Mouse (Mus musculus) CD4-positive, CD25-positive, alpha-beta regulatory T cell, adult 4 months (primary cell): ENCODE measurements around the gene Arl4a. TPM values are rescaled to one million over a fixed set of nuclear protein-coding genes. Genes with fewer than 3 reads are reported as not detected.

Experiments
- ATAC-seq: one replicate; pipeline ENCODE4 v1.8.0; 2017
- polyA plus RNA-seq, 2 experiments: library from polyadenylated mRNA; unstranded; fragments of 100-300 nt; shearing (Covaris generic); gene quantifications; one replicate each; pipeline ENCODE4 v1.2.1; 2017

The Arl4a gene
- polyA plus RNA-seq, 2 experiments from 2014 or later: 89.4 to 99.4 TPM

DNA sequence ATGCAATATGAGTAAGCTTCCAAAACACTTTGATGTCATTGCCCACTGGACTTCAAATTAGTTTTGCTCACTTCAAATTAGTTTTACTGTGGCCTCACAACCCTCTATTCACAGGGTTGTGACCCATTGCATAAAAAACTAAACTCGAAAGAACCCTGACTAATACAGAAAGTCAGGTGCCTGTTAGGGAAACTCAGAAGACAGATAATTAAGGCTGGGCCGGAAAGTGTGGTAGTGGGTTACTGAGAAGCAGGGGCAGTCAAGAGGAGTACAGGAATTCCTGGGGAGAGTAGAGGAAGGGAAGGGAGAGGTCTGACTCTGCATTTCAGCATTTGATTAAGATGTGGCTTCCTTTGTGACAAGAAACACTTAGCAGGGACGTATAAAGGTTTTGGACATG is 29.4 kb downstream of the Arl4a start:
- peak; percentile 71 for ATAC-seq

DNA sequence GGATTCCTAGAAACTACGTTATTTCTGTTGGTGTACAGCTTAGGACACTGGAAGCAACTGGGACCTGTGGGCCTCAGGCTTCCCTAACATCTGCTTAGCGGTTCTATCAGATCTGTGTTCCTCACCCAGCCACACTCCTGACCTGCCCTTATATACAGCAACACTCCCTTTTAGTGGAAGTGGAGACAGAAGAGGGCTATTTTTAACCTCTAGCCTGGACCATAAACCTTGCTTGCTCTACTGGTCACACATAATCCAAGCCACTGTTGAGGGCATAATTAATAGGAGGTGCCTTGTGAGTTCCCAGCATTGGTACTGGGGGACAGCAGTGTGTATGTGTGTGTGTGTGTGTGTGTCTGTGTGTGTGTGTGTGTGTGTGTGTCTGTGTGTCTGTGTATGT is 33.1 kb downstream of the Arl4a start:
- no peak for ATAC-seq

DNA sequence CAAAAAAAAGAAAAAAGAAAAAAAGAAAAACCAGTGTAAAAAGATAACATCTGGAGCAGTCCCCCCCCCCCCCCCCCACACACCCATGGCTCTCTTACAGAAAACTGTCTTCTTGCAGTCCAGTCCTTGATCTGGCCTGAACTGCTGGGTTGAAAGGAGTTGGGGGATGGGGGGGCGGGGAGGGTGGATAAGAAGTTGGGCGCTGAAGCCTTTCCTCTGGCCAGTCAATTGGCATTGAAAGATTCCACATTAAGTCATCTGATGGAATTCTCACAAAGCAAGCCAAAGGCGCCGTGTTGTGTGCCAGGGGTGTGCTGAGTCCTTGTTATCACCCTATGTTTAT is 39.0 kb downstream of the Arl4a start:
- ATAC-seq: no peak

DNA sequence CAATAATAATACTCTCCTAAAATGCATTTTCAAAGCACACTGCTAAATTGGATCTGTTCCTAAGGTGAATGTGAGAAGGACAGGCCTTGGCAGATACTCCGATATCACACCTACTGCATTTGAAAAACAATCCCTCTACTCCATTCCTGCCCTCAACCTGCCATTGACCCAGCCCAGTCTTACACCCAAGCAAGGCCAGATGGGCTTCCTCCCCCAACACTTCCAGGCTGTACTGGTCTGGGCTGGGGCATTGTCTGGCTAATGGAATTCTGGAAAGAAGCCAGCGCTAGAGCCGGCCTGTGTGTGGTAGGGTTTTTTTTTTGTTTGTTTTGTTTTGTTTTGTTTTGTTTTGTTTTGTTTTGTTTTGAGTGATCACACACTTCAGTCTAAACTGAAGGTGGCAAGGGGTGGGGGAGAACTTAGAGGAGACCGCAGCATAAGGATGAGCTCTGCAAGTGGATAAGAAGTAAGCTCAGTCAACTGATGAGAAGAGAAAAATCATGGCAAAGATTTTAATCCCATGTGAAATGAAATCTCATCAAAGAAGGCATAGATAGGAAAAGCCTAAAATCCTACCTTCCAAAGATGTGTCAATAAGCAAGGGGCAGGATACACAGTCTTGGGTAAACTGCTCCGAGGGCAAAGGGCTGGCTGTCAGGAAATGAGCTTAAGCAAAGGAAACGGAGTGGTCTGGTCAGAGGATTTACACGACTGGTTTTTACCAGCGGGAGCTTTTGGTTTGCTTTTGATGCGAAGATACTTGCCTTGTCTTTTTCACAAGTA is 39.6 kb downstream of the Arl4a start:
- no peak for ATAC-seq

DNA sequence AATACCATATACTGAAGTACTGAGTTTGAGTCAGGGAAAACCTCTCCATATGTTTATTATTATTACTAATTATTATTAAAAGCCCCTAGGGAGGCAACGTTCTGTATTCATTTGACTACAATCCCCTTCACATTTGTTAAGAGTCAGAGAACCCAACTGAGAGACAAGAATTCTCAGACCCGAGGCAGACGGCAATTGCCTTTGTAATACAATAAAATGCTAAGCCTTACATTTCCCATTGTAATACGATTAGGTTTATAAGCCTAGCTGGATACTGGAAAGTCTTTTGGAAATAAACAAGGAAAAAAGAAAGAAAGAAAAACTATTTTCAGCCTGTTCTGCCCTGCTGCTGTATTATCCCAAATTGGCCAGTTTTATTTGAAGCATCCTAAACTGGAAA is 40.2 kb downstream of the Arl4a start:
- no peak for ATAC-seq

DNA sequence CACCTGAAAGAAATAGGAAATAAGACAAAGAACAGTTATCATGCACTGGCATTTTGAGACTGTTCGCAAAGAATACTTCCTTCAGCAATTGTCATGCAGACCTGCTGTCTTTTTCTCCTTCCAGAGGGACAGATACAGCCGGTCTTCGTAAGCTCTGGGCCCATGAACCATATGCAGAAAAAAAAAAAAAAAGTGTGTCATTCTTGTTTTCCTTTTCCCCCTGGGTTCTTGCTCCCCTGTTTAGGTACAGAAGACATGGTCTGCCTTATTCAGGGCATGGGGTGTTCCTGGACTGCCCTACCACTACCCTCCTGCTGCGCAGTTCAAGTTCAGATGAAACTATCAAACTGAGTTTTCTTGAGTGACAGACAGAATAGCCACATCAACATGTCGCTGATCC is 41.8 kb downstream of the Arl4a start:
- ATAC-seq: no peak

DNA sequence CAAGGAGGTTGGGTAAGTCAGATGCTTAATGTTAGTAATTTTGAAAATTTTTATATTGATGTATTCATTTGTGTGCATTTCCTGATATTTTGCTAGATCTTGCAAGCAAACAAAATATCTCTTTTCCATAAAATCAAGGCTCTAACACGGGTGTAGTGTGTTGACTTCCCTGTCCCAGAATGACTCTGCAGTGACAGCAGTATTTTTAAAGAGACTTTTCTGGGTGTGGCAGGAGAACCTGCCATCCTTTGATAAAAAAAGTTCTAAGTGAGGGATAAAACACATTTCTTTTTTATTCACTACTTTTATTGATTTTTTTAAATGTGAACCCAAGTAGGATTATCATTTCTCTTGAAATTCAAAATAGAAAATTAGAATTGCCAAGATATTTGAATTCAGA is 42.2 kb downstream of the Arl4a start:
- no peak for ATAC-seq

DNA sequence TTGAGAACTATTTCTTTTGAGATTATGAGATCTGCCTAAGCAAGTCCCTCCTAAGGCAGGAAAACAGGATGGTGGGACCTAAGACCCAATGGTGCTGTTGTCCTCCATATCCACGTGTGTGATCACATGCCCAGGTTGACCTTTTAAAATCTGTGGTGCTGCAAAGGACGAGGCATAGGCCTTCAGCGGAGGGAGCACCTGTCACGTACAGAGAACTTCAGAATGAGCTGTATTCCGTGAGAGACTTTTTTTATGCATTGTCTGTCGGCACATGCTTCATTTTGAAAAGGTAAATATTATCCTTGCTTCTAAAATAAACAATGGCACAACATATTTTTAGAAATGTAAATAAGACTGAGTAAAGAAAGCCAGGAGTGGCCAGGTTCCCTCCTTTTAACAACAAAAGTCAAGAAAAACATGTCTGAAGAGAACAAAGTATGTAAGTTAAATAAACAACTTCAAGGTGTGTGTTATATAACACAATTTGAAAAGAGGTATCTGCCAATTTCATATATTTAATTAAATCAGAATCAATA is 45.0 kb downstream of the Arl4a start:
- ATAC-seq: no peak

DNA sequence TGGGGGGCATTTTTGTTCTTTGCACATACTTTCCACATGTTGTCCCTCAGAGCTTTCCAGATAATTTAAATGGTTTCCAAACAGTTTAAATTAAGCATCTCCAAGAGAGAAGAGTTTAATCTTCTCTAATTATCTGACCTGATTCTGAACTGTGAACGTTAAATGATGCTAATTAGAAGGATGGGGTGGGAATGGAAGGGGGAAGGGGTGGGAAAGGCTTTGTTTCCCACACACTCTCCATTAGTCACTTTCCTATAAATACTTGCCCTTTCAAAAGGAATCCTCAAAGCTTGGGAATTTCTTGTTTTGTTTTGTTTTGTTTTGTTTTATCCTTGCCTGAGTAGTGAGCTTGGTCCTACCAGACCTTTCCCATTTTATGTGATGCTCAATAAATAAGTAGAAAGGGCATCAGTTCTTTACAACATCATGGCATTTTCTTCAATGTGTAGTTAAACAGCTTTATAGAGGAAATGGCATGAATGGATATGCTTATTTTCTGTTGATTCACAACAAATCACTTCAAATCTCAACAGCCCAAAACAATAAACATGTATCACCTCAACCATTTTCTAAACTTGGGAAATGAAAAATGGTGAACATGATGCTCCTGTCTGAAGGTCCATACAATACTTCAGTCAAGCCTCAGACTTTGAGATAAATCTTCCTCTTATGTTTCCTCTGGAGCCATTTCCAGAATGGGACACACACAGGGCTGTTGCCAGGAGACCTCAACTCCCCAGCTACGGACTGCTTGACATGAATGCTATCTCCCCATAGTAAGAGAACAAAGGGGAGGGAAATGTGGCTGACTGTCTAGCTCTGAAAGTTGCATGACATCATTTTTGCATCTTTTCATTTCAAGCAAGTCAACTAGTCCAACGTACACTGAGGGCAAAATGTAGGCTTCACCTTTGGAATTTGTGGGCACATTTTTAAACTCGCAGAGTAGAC is 46.7 kb downstream of the Arl4a start:
- no peak for ATAC-seq

DNA sequence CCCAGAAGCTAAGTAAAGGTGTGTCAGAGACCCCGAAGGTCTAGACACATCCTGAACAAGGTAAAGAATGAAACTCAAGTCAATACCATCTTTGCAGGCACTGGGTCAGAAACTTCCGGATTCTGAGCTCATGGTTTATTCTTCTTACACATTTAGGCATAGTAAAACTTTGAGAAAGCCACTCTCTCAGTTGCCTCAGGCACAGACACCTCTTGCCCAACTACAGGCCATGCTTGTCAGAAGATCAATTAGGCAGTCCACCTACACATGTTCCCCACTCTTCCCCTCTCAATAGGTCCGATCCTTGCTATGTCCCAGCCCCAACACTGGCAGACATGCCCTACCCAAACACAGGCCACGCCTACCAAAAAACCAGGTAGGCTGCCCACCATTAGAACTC is 48.7 kb downstream of the Arl4a start:
- no peak for ATAC-seq

DNA sequence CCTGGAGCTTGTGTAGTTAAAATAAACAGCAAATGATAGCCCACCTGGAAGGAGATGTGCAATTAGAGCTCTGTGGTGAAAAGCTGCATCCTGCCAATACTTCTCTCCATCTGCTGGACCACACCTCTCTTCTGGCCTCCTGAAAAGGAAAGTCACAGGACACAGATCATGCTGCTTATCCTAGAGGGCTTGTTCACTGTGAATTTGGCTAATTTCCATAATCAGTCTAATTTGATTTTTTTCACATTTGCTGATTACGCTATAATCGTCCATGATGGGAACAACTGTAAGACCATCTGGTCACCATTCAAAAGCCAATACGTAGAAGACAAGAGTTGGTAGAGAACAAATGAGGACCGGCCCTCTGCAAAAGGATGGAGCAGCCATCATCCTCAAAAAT is 50.6 kb downstream of the Arl4a start:
- no peak for ATAC-seq

DNA sequence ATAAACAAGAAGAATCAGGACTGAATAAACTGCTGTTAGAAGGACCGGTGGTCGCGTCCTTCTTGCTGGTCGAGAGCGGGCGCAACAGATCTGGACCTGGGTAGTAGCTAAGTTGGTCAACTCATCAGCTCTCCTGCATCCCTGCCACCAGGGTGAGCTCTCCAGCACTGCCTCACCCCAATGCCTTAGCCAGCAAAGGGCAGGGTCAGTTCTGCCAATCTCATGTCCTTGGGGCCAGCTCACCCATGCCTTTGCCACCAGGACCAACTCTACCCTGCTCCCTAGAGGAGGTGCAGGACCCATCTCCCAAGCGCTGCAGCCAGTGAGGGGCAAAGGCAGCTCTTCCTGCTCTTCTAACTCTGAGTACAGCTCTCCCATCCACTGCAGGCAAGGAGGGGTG is 52.2 kb downstream of the Arl4a start:
- no peak for ATAC-seq

DNA sequence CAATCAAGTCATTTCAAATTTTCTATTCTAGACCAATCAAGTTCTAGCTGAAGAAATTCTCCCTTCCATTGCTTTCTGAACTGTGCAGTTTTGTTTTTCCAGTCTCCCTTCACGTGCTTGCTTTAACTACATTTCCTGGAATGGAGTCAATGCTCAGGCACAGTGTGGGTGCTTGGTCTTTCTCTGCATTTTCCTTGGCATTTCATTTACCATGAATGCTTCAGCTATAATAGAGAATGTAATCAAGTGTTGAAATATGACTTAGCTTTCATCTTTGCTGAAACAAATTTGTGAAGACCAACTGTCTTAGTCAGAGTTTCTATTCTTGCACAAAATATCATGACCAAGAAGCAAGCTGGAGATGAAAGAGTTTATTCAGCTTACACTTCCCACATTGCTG is 58.0 kb downstream of the Arl4a start:
- ATAC-seq: no peak

DNA sequence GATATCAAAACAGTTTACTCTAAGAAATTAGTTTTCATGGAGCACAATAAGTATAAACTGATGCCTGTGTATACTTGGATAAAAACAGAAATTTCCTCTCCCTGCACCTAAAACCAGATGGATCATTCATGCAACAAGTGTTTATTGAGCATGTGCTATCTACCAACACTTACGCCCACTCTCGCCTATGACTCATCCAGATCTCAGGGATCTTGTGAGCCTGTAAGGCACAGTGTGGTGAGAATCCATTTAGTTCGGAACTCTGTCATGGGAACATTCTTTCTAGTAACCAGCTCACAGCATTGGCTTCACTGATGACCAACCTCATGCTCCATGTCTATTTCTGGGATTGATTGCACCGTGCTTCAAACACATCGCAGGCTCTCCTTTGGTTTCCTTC is 58.8 kb downstream of the Arl4a start:
- ATAC-seq: no peak

DNA sequence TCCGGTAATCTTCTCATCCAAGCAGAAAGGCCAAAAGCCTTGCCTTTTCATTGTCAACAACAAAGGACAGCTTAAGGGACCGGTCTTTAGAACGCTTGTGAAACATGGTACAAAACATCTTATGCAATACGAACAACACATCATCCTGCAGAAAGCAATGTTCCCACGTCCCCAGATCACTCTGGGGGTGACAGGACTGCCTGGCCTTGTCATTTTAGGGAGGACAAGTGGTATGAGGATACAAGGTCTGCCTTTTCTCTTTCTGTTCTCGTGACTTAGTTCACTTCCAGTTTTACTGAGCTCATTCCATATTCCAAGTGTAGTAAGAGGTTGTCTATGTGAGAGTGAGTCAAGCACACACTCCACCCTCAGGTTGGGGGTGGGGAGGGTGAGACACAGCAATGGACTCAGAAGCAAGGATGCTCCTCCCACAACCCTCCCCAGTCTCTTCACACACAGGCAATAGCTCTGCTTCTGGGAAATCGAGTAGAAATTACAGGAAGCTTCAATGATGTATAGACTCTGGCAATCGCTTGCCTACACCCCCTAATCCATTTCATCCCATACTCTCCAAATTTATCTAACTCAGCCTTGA is 59.7 kb downstream of the Arl4a start:
- no peak for ATAC-seq

DNA sequence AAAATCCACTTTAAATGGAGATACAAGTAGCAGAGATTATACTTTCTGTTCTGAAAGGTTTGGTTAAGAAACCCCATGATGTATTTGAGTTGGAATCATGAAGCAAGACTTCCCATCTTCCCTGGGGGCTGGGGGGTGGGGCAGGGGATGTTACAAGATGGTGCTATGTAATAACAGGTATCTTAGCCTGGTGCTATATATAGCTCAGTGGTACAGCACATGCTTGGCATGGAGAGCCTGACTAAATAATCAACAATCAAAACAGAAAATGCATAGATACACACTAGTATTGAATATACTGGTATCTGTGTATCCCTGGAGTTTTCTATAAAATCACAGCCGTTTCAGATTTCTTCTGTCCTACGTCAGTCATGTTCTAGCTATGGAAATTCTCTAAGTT is 61.4 kb downstream of the Arl4a start:
- ATAC-seq: no peak

DNA sequence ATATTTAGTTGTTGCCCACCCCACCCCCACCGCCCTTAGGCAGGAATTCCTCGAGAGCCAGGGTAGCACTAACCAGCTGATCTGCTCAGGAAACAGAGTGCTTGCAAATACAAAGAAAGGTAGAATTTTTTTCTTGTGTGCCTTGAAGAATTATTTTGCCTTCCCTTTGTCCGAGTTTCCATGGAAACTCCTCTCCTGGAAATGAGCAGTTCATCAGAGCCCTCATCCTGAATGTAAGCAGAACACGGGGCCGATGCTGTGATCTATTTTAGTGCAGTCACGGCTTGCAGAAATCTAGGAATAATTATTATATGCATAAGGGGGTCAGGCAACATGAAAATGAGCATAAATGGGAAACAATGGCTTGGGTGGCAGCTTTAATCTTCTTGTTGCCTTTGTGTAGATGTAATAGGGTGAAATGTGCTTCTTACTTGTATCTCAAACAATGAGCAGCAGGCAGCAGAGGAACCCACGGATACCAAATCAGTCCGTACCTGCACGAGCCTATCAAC is 61.9 kb downstream of the Arl4a start:
- no peak for ATAC-seq

DNA sequence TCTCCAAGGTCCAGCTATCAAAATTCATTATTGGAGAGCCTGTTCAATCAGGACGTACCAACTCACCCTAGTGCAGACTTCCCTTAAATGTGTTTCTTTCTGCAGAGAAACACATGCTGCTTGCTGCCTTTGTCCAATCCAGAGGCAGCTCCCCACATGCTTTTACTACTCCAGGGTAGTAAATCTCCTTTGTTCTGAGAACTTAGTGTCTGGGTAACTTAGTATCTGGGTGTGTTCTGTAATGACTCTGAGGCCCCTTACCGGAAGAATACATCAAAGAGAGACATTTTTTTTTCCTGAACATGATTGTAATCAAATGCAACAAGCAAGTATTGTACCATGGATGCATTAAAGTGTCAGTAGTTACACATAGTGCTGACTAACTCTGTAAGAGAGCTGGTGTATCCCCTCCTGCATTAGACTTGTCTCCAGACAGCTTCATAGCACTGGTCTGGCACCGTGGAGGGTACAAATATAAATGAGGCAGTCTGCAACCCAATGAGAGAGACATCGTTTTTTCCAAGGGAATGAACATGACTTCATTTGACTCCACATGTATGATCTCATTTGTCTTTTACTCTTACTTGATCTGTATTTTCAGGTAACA is 62.7 kb downstream of the Arl4a start:
- peak; percentile 45 for ATAC-seq

DNA sequence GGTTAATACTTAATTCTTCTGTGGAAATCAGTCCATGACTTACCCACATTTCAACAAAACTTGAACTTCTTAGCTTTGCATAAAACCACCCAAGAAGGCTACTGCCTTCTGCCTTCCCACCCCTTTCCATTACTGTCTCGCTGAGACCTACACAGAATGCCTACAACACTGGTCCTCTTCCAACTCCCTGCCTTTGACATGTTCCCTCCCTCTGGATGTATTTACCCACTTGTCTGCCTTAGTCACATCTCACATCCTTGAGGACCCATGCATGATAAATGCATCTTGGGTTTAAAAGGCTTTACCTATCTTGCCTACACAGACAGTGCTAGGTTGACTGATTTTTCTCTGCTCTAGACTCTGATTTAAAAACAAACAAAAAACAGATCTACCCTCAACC is 63.6 kb downstream of the Arl4a start:
- ATAC-seq: no peak

DNA sequence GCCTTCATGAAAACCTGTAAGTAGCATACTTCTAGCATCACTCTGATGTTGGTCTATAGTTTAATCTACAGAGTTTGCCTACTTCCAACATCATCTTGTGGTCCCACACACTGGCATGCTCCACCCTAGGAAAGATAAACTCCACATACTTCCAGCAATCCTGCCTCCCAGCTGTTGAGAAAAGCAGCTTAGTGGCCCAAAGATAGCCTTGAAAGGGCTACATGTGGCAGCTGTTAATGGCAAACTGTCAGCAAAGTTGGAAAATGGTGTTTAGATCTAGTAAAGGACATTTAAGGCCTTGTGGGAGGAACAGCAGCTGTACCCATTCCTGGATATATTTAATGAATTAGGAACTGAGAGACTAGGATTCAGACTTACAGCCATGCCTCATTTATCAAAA is 68.3 kb downstream of the Arl4a start:
- ATAC-seq: no peak

DNA sequence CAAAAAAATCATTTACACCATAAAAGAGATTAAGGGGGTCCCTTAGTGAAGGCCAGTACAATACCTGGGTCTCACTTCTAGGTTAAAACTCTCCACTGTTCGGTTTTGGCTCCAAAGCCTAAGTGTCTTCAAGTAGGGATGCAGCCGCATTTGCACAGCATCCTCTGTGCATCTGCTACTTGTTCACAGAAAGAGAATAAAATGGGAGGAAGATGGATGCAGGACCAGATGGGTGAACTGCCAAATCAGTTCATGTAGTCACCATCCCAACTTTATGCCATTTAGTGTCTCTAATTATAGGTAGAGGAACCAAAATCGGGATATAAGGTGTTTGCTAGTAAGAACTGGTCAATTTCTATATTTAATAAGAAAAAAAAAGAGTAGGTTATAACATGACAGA is 69.7 kb downstream of the Arl4a start:
- no peak for ATAC-seq

DNA sequence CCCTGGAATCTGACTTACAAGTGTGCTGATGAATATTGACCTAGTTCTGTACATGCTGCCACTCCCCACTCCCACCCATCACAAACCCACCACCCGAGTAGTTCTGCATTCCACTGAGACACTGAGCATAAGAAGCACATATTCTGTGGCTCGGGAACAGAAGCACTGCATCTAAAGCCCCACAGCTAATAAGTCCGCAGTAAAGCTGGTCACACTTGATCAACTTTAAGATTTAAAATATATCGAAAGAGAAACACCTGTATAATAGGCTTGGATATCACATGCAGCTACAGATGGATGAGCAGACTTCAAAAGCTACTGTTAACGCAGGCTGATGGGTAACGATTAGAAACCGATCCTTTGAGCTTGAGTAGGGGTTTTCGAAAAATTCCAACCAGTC is 78.7 kb downstream of the Arl4a start:
- ATAC-seq: no peak
